In the genomic region with DNA sequence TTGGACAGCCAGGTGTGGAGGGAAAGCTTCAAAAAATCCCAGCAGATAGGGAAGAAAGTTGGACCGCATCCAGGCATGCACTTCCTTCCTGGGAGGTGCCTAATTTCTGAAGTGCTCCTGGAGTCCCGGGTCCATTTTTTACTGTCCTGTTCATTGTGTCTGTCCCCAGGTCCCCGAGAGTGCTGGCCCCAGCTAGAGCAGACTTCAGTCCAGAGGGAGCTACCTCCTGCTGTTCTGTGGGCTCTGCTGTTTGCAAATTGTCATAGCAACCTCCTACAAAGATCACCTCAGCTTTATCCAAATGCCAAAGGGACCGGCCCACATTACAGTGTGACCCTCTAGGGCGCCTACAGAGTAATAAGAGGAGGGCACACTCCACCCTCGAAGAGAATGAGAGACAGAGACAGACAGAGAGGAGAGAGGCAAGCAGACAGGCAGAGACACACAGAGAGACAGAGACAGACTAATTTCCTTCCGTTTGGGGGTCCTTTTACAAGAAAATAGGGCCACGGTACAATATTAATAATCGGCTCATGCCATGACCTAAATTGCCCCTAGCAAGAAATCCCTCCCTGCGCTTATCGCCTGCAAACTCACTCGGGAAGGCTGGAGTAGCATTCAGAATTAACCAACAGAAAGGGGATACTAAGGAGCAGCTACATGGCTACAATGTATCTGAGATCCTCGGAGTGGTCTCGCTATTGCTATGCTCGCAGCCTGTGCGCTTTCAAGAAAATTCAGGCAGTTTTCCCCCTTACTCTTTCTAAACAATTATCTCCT, we compare ENCODE assay signal across 8 mouse cellular contexts. TPM values are rescaled to one million over a fixed set of nuclear protein-coding genes. Genes with fewer than 3 reads are reported as not detected.
DNase-seq lines count a peak whose midpoint lies in the region; ATAC-seq and TF ChIP-seq lines count a peak whose summit lies in the region.

Gene Dyrk2 (minus strand): TSS at position 9 of the 780 bp plus-strand sequence.

- no peak for TF ChIP-seq CTCF in Patski (IDR thresholded peaks at IDR 0.05)

- CTCF ChIA-PET in Patski (lab: Charles Lee): interaction anchor here (0.8 kb wide), 1 partner anchor 15 kb away, joined by 3 read pairs; no protein-coding TSS in a partner anchor

- H3K9ac ChIP-seq in liver, embryonic 15.5 days: peak within 1 kb of the TSS; percentile 41
- peak within 1 kb of the TSS; percentile 99 for H3K9ac ChIP-seq in neural tube, embryonic 11.5 days (ENCODE audit: low read length)

- ATAC-seq in Patski: peak; percentile 2
- no peak for ATAC-seq in liver, embryonic 15.5 days (ENCODE audit: insufficient read depth)
- peak; percentile 3; the same call in 1 of the 2 replicates for ATAC-seq in neural tube, embryonic 11.5 days (ENCODE audit: insufficient read depth, low FRiP score, low TSS enrichment)

- peak within 1 kb of the TSS; percentile 86 for H3K4me2 ChIP-seq in liver, embryonic 15.5 days
- H3K4me2 ChIP-seq in neural tube, embryonic 11.5 days (ENCODE audit: low read depth): peak within 1 kb of the TSS; percentile 91

- no peaks in the 10 kb centered on the region for H3K36me3 ChIP-seq in liver, embryonic 15.5 days (replicated peaks)
- H3K36me3 ChIP-seq in neural tube, embryonic 11.5 days (ENCODE audit: control insufficient read depth, insufficient read depth, low read length): no peaks in the 10 kb centered on the region

- peak within 1 kb of the TSS; percentile 72 for H3K4me3 ChIP-seq in liver, embryonic 15.5 days (replicated peaks)
- peak within 1 kb of the TSS; percentile 96 for H3K4me3 ChIP-seq in neural tube, embryonic 11.5 days (ENCODE audit: low read depth, low read length)

- POLR2A ChIA-PET in Patski (lab: Charles Lee): no interaction called here

- in situ Hi-C loops in Patski (cut with MboI; ENCODE audit: low pct_unique_long_range_greater_than_20kb): loop anchor here (25.0 kb wide), 2 partner anchors 367 to 708 kb away; partner anchors contain the start of gene Cand1

- H3K27ac ChIP-seq in liver, embryonic 15.5 days (replicated peaks): peak within 1 kb of the TSS; percentile 70
- H3K27ac ChIP-seq in neural tube, embryonic 11.5 days (ENCODE audit: low read depth, low read length): peak within 1 kb of the TSS; percentile 96

- DNase-seq in CD4-positive helper T cell, adult 2 months (ENCODE audit: low read depth, low spot score): peak; percentile 48
- DNase-seq in Patski (ENCODE audit: low read depth, low spot score): no peak
- DNase-seq in embryo, embryonic 11 days: peak; percentile 54
- peak; percentile 32 for DNase-seq in heart, adult 8-10 months (ENCODE audit: low spot score)
- peak; percentile 48 for DNase-seq in kidney, adult 9 months
- peak; percentile 51 for DNase-seq in neural tube, embryonic 11.5 days (ENCODE audit: low spot score)
- DNase-seq in urinary bladder, postnatal 36 days (ENCODE audit: low spot score in 2 of 2): no peak

- H3K9me3 ChIP-seq in liver, embryonic 15.5 days (replicated peaks): no peaks in the 10 kb centered on the region
- H3K9me3 ChIP-seq in neural tube, embryonic 11.5 days (ENCODE audit: control insufficient read depth, low read length): no peaks in the 10 kb centered on the region

- 20% methylated on average over 16 of the region's 16 CpGs for WGBS in liver, embryonic 15.5 days (ENCODE audit: insufficient replicate concordance)
- 5% methylated on average over 16 of the region's 16 CpGs for WGBS in neural tube, embryonic 11.5 days

- no peaks in the 10 kb centered on the region for H3K27me3 ChIP-seq in Patski
- peaks cover 27% of the 10 kb centered on the region for H3K27me3 ChIP-seq in liver, embryonic 15.5 days
- H3K27me3 ChIP-seq in neural tube, embryonic 11.5 days (ENCODE audit: control insufficient read depth, insufficient read depth, low read length): no peaks in the 10 kb centered on the region

- peaks cover 27% of the 10 kb centered on the region for H3K4me1 ChIP-seq in liver, embryonic 15.5 days (replicated peaks)
- peaks cover 21% of the 10 kb centered on the region for H3K4me1 ChIP-seq in neural tube, embryonic 11.5 days (ENCODE audit: control insufficient read depth, insufficient read depth, low read length)

RNA-seq across cellular contexts. Expression of gene Dyrk2, which starts in this region (rescaled TPM):
- 19.7 TPM for polyA plus RNA-seq in Patski (2021)
- 10 to 100 TPM; 22.2 to 36.2 (median 27.6) TPM for total RNA-seq in heart, adult 8-10 months (2022)
- polyA plus RNA-seq in liver, embryonic 15.5 days (2015; fragmentation: Nextera tagmentation; extraction: Ambion mirVana): 1.9 and 2.3 TPM in 2 replicates
- 12.2 and 12.9 TPM in 2 replicates for polyA plus RNA-seq in neural tube, embryonic 11.5 days (2014; fragmentation: Nextera tagmentation; extraction: Ambion mirVana)

Comparison
In these comparisons a context has a peak if more than half of its experiments do, and no peak if none do; other contexts are left out.
1. DNase-seq: peak in CD4-positive helper T cell, adult 2 months (single experiment), embryo, embryonic 11 days (single experiment), heart, adult 8-10 months (single experiment), kidney, adult 9 months (single experiment) and neural tube, embryonic 11.5 days (single experiment); none in Patski (single experiment) and urinary bladder, postnatal 36 days (0 of 2).